Mouse (Mus musculus) hindbrain, embryonic 13.5 days (tissue): ENCODE measurements at regions not wholly inside any gene's neighbourhood (a gene's known extent, or its start where the extent isn't known, plus 50 kb on each side); places are given as distances from the start of the nearest gene placed in this dataset.

Experiments
- ATAC-seq: fragments of 200-750 bp; cut with Nextera tagmentation; 2 replicates; pipeline ENCODE4 v1.8.0; 2017; ENCODE audit warnings: moderate TSS enrichment; ENCODE audit not compliant: low FRiP score
- H3K27ac ChIP-seq: fragments of 300-500 bp; sonication (generic); 2 replicates; pipeline ENCODE4 v1.5.1; 2015; ENCODE audit warnings: inconsistent platforms, mild to moderate bottlenecking, moderate library complexity
- H3K27me3 ChIP-seq: fragments of 300-500 bp; sonication (generic); 2 replicates; pipeline ENCODE4 v1.6.1; 2015; ENCODE audit warnings: mild to moderate bottlenecking, inconsistent platforms
- H3K36me3 ChIP-seq: fragments of 300-500 bp; sonication (generic); 2 replicates; pipeline ENCODE4 v1.6.1; 2015; ENCODE audit warnings: mild to moderate bottlenecking, inconsistent platforms
- H3K4me1 ChIP-seq: fragments of 300-500 bp; sonication (generic); replicated peaks from 2 replicates; pipeline ENCODE4 v1.6.1; 2015; ENCODE audit warnings: inconsistent platforms
- H3K4me2 ChIP-seq: fragments of 300-500 bp; sonication (generic); 2 replicates; pipeline ENCODE4 v1.6.1; 2015; ENCODE audit warnings: inconsistent platforms, mild to moderate bottlenecking, moderate library complexity
- H3K4me3 ChIP-seq: fragments of 300-500 bp; sonication (generic); 2 replicates; pipeline ENCODE4 v1.5.1; 2015; ENCODE audit warnings: mild to moderate bottlenecking, inconsistent platforms
- H3K9ac ChIP-seq: fragments of 300-500 bp; sonication (generic); 2 replicates; pipeline ENCODE4 v1.6.1; 2015; ENCODE audit warnings: mild to moderate bottlenecking, inconsistent platforms
- H3K9me3 ChIP-seq: fragments of 300-500 bp; sonication (generic); 2 replicates; pipeline ENCODE4 v1.6.1; 2016; ENCODE audit warnings: inconsistent platforms
- WGBS: fragments of 180-500 bp; shearing (Covaris S2); methylation state at CpG from one replicate; pipeline ENCODE4 v1.1.7; 2015; 5-methylcytosine and 5-hydroxymethylcytosine counted together

GRCm38 (mm10) chr10:39270406-39270805 lies 98.2 kb upstream of the Fyn start:
- no peak for ATAC-seq
- Histone ChIP-seq H3K4me2 (no peak overlapping the region), H3K9me3 (no peaks in the 10 kb centered on the region), H3K36me3 (no peaks in the 10 kb centered on the region), H3K9ac (no peak overlapping the region), H3K4me3 (no peak overlapping the region), H3K27ac (no peak overlapping the region), H3K27me3 (no peaks in the 10 kb centered on the region), H3K4me1 (peaks cover 22% of the 10 kb centered on the region)
- 87% methylated on average over 3 of the region's 3 CpGs for WGBS

- no peaks in the 10 kb centered on the region for H3K36me3 ChIP-seq
- H3K27ac ChIP-seq: 0 out of 2 replicates have a peak overlapping the region, but pooled peaks have one; percentile 64
- no peak for ATAC-seq
- no peak overlapping the region for H3K4me3 ChIP-seq
- H3K4me2 ChIP-seq: no peak overlapping the region
- WGBS: 82% methylated on average over 6 of the region's 6 CpGs
- H3K9me3 ChIP-seq: no peaks in the 10 kb centered on the region
- H3K9ac ChIP-seq: no peak overlapping the region
- peaks cover 21% of the 10 kb centered on the region for H3K4me1 ChIP-seq
- no peaks in the 10 kb centered on the region for H3K27me3 ChIP-seq
Measured at GRCm38 (mm10) chr10:39267236-39267635, 101.4 kb upstream of the Fyn start.

GRCm38 (mm10) chr10:39266482-39266881 lies 102.2 kb upstream of the Fyn start:
- Histone ChIP-seq H3K9me3 (no peaks in the 10 kb centered on the region), H3K27me3 (no peaks in the 10 kb centered on the region), H3K4me1 (peaks cover 28% of the 10 kb centered on the region), H3K4me3 (no peak overlapping the region), H3K9ac (no peak overlapping the region), H3K4me2 (no peak overlapping the region), H3K27ac (peak overlapping the region; percentile 60), H3K36me3 (no peaks in the 10 kb centered on the region)
- 35% methylated on average over 5 of the region's 5 CpGs for WGBS
- ATAC-seq: peak; percentile 80

- no peaks in the 10 kb centered on the region for H3K9me3 ChIP-seq
- H3K4me3 ChIP-seq: no peak overlapping the region
- no peak for ATAC-seq
- H3K9ac ChIP-seq: no peak overlapping the region
- H3K4me2 ChIP-seq: no peak overlapping the region
- peaks cover 42% of the 10 kb centered on the region for H3K4me1 ChIP-seq
- no peaks in the 10 kb centered on the region for H3K36me3 ChIP-seq
- 45% methylated on average over 7 of the region's 7 CpGs for WGBS
- no peak overlapping the region for H3K27ac ChIP-seq
- H3K27me3 ChIP-seq: no peaks in the 10 kb centered on the region
Measured at GRCm38 (mm10) chr10:39262466-39262865, 98.9 kb upstream of the Ccn6 start.

GRCm38 (mm10) chr10:39261174-39262145 lies 97.9 kb upstream of the Ccn6 start:
- Histone ChIP-seq H3K27me3 (0 out of 2 replicates have a peak, but pooled peaks cover 2% of the 10 kb centered on the region), H3K36me3 (no peaks in the 10 kb centered on the region), H3K4me1 (peaks cover 34% of the 10 kb centered on the region), H3K9me3 (no peaks in the 10 kb centered on the region), H3K4me2 (no peak overlapping the region), H3K4me3 (no peak overlapping the region), H3K9ac (no peak overlapping the region), H3K27ac (peak overlapping the region; percentile 55; the same call in 1 of the 2 replicates)
- WGBS: 63% methylated on average over 8 of the region's 8 CpGs
- peak; percentile 45; the same call in 1 of the 2 replicates for ATAC-seq

- Histone ChIP-seq H3K36me3 (no peaks in the 10 kb centered on the region), H3K4me1 (peaks cover 28% of the 10 kb centered on the region), H3K9me3 (no peaks in the 10 kb centered on the region), H3K27ac (no peak overlapping the region), H3K4me2 (no peak overlapping the region), H3K4me3 (no peak overlapping the region), H3K27me3 (0 out of 2 replicates have a peak, but pooled peaks cover 3% of the 10 kb centered on the region), H3K9ac (no peak overlapping the region)
- no peak for ATAC-seq
- whole genome bisulfite sequencing: 85% methylated on average over 6 of the region's 6 CpGs
Measured at GRCm38 (mm10) chr10:39260061-39260460, 96.5 kb upstream of the Ccn6 start.

GRCm38 (mm10) chr10:39257371-39258154 lies 94.0 kb upstream of the Ccn6 start:
- WGBS: 80% methylated on average over 2 of the region's 2 CpGs
- H3K36me3 ChIP-seq: no peaks in the 10 kb centered on the region
- no peaks in the 10 kb centered on the region for H3K9me3 ChIP-seq
- H3K27me3 ChIP-seq: 0 out of 2 replicates have a peak, but pooled peaks cover 3% of the 10 kb centered on the region
- peaks cover 25% of the 10 kb centered on the region for H3K4me1 ChIP-seq
- no peak for ATAC-seq
- no peak overlapping the region for H3K4me2 ChIP-seq
- no peak overlapping the region for H3K4me3 ChIP-seq
- no peak overlapping the region for H3K27ac ChIP-seq
- no peak overlapping the region for H3K9ac ChIP-seq

GRCm38 (mm10) chr10:39254561-39254960 lies 91.0 kb upstream of the Ccn6 start:
- Histone ChIP-seq H3K4me3 (no peak overlapping the region), H3K36me3 (no peaks in the 10 kb centered on the region), H3K4me2 (no peak overlapping the region), H3K27me3 (0 out of 2 replicates have a peak, but pooled peaks cover 3% of the 10 kb centered on the region), H3K27ac (no peak overlapping the region), H3K9ac (no peak overlapping the region), H3K4me1 (no peaks in the 10 kb centered on the region), H3K9me3 (no peaks in the 10 kb centered on the region)
- 85% methylated on average over 2 of the region's 2 CpGs for WGBS
- ATAC-seq: no peak

GRCm38 (mm10) chr10:39250039-39250438 lies 86.4 kb upstream of the Ccn6 start:
- H3K4me3 ChIP-seq: no peak overlapping the region
- no peaks in the 10 kb centered on the region for H3K36me3 ChIP-seq
- no peaks in the 10 kb centered on the region for H3K4me1 ChIP-seq
- no peak overlapping the region for H3K9ac ChIP-seq
- ATAC-seq: no peak
- H3K27me3 ChIP-seq: no peaks in the 10 kb centered on the region
- no peak overlapping the region for H3K4me2 ChIP-seq
- no peaks in the 10 kb centered on the region for H3K9me3 ChIP-seq
- 87% methylated on average over 3 of the region's 3 CpGs for WGBS
- H3K27ac ChIP-seq: no peak overlapping the region

- H3K4me2 ChIP-seq: no peak overlapping the region
- H3K9ac ChIP-seq: no peak overlapping the region
- no peak for ATAC-seq
- 93% methylated on average over 4 of the region's 4 CpGs for WGBS
- H3K27ac ChIP-seq: no peak overlapping the region
- no peaks in the 10 kb centered on the region for H3K27me3 ChIP-seq
- no peak overlapping the region for H3K4me3 ChIP-seq
- no peaks in the 10 kb centered on the region for H3K36me3 ChIP-seq
- H3K9me3 ChIP-seq: no peaks in the 10 kb centered on the region
- no peaks in the 10 kb centered on the region for H3K4me1 ChIP-seq
Measured at GRCm38 (mm10) chr10:39248486-39248885, 84.9 kb upstream of the Ccn6 start.

- Histone ChIP-seq H3K9me3 (no peaks in the 10 kb centered on the region), H3K4me2 (no peak overlapping the region), H3K36me3 (no peaks in the 10 kb centered on the region), H3K27me3 (no peaks in the 10 kb centered on the region), H3K4me1 (no peaks in the 10 kb centered on the region), H3K4me3 (no peak overlapping the region), H3K27ac (no peak overlapping the region), H3K9ac (no peak overlapping the region)
- ATAC-seq: no peak
- 49% methylated on average over 3 of the region's 3 CpGs for WGBS
Measured at GRCm38 (mm10) chr10:39246984-39247383, 83.4 kb upstream of the Ccn6 start.

GRCm38 (mm10) chr10:39245141-39245540 lies 81.5 kb upstream of the Ccn6 start:
- Histone ChIP-seq H3K27me3 (no peaks in the 10 kb centered on the region), H3K36me3 (no peaks in the 10 kb centered on the region), H3K27ac (no peak overlapping the region), H3K9ac (no peak overlapping the region), H3K9me3 (no peaks in the 10 kb centered on the region), H3K4me3 (no peak overlapping the region), H3K4me2 (no peak overlapping the region), H3K4me1 (peaks cover 3% of the 10 kb centered on the region; the same call in 1 of the 2 replicates)
- 85% methylated on average over 4 of the region's 4 CpGs for WGBS
- no peak for ATAC-seq
